In genomic region chr11:19986871-19987755, GRCm38 (mm10) we compare ENCODE assay signal across 8 mouse cellular contexts.
A peak's percentile ranks its signal among the peaks of the same experiment; 100 is the strongest.
DNase-seq lines count a peak whose midpoint lies in the region; TF ChIP-seq lines count a peak whose summit lies in the region.

No protein-coding gene starts in this region.

- no peaks in the 10 kb centered on the region for H3K27me3 ChIP-seq in small intestine, adult 2 months (ENCODE audit: control insufficient read depth, insufficient read depth, low read length)

- WGBS in small intestine, adult 2 months = 30% methylated on average over 17 of the region's 17 CpGs

- H3K4me3 ChIP-seq in small intestine, adult 2 months (ENCODE audit: low read depth, low read length) = no peak overlapping the region

- no peak for TF ChIP-seq CTCF in small intestine, adult 2 months (IDR thresholded peaks at IDR 0.05; ENCODE audit: extremely low read depth, insufficient read length, insufficient replicate concordance, low read depth, low read length)

- DNase-seq in heart, adult 11 months = peak; percentile 97
- DNase-seq in heart, postnatal 36 days = no peak
- DNase-seq in Muller cell, postnatal 12 days (ENCODE audit: inconsistent ontology term) = peak; percentile 55
- DNase-seq in heart, adult 9 months (ENCODE audit: low spot score in 2 of 2) = peak; percentile 75 to 78
- DNase-seq in kidney, postnatal 25 days = peak; percentile 58 to 62
- no peak for DNase-seq in left cerebral cortex, postnatal 36 days (ENCODE audit: low spot score in 2 of 2)
- no peak for DNase-seq in cerebellum, adult 9-10 months

- H3K4me1 ChIP-seq in small intestine, adult 2 months (ENCODE audit: control insufficient read depth, insufficient read depth, insufficient read length, low read length) = peaks cover 39% of the 10 kb centered on the region

- H3K36me3 ChIP-seq in small intestine, adult 2 months (ENCODE audit: control insufficient read depth, insufficient read depth, low read length) = 0 out of 2 replicates have a peak, but pooled peaks cover 3% of the 10 kb centered on the region

- intact Hi-C loops in heart, postnatal 36 days (cut with DNase I) = loop anchor here (2.0 kb wide), 1 partner anchor 60 kb away; no protein-coding TSS in a partner anchor
- intact Hi-C loops in left cerebral cortex, postnatal 36 days (cut with DNase I) = no loop called here

- peak overlapping the region; percentile 39 for H3K27ac ChIP-seq in small intestine, adult 2 months (ENCODE audit: insufficient read depth, low read depth, low read length)

- TF ChIP-seq POLR2A in small intestine, adult 2 months (IDR thresholded peaks at IDR 0.05; ENCODE audit: low read depth, low read length) = no peak

Comparison
In these comparisons a context has a peak if more than half of its experiments do, and no peak if none do; other contexts are left out.
1. DNase-seq: peak in heart, adult 11 months (single experiment), Muller cell, postnatal 12 days (single experiment), heart, adult 9 months (2 of 2) and kidney, postnatal 25 days (2 of 2); none in heart, postnatal 36 days (0 of 2), left cerebral cortex, postnatal 36 days (0 of 2) and cerebellum, adult 9-10 months (single experiment).